Mouse (Mus musculus): Measurements from ENCODE around the gene Syngr3. TPM values are rescaled to one million over a fixed set of nuclear protein-coding genes. Genes with fewer than 3 reads are reported as not detected.
"Not testable (repeated sequence)": the region's sequence is repeated elsewhere in the genome, so short reads cannot be mapped to it uniquely, and the experiment has no call there.

The Syngr3 gene
- polyA plus RNA-seq, 1 experiment = 0.46 TPM

GRCm38 (mm10) chr17:24730787-24731186 is 41.0 kb upstream of the Syngr3 start:
- DNase-seq = no peak
- TF ChIP-seq POLR2A (IDR thresholded peaks at IDR 0.05; ENCODE audit: borderline replicate concordance, extremely low read depth, low read depth, low read length) (no peak), CTCF (IDR thresholded peaks at IDR 0.05; ENCODE audit: insufficient read depth, low read length) (no peak)
- 78% methylated on average over 14 of the region's 14 CpGs for WGBS
- Histone ChIP-seq H3K4me1 (ENCODE audit: control insufficient read depth, insufficient read depth, low read length) (no peaks in the 10 kb centered on the region), H3K4me3 (replicated peaks; ENCODE audit: extremely low read depth, low read depth, low read length) (no peak overlapping the region)

- no peak overlapping the region for H3K4me3 ChIP-seq (replicated peaks; ENCODE audit: extremely low read depth, low read depth, low read length)
- no peaks in the 10 kb centered on the region for H3K4me1 ChIP-seq (ENCODE audit: control insufficient read depth, insufficient read depth, low read length)
- TF ChIP-seq CTCF (IDR thresholded peaks at IDR 0.05; ENCODE audit: insufficient read depth, low read length) (no peak), POLR2A (IDR thresholded peaks at IDR 0.05; ENCODE audit: borderline replicate concordance, extremely low read depth, low read depth, low read length) (no peak)
- 50% methylated on average over 6 of the region's 6 CpGs for WGBS
- DNase-seq = no peak
Measured at GRCm38 (mm10) chr17:24729067-24729466, 39.3 kb upstream of the Syngr3 start.

- H3K4me1 ChIP-seq (ENCODE audit: control insufficient read depth, insufficient read depth, low read length) = peaks cover 4% of the 10 kb centered on the region; the same call in 1 of the 2 replicates
- TF ChIP-seq CTCF (IDR thresholded peaks at IDR 0.05; ENCODE audit: insufficient read depth, low read length) = no peak
- TF ChIP-seq POLR2A (IDR thresholded peaks at IDR 0.05; ENCODE audit: borderline replicate concordance, extremely low read depth, low read depth, low read length) = no peak
- WGBS = 66% methylated on average over 17 of the region's 17 CpGs
- no peak overlapping the region for H3K4me3 ChIP-seq (replicated peaks; ENCODE audit: extremely low read depth, low read depth, low read length)
- DNase-seq = no peak
Measured at GRCm38 (mm10) chr17:24728184-24728583, 38.4 kb upstream of the Syngr3 start.

GRCm38 (mm10) chr17:24727618-24728017 is 37.9 kb upstream of the Syngr3 start, which contains the start of gene Rpl3l:
Gene Rpl3l, plus strand, starts transcription at chr17:24727820.
- peaks cover 4% of the 10 kb centered on the region; the same call in 1 of the 2 replicates for H3K4me1 ChIP-seq (ENCODE audit: control insufficient read depth, insufficient read depth, low read length)
- H3K4me3 ChIP-seq (replicated peaks; ENCODE audit: extremely low read depth, low read depth, low read length) = no peak within 1 kb of the TSS
- no peak for TF ChIP-seq POLR2A (IDR thresholded peaks at IDR 0.05; ENCODE audit: borderline replicate concordance, extremely low read depth, low read depth, low read length)
- TF ChIP-seq CTCF (IDR thresholded peaks at IDR 0.05; ENCODE audit: insufficient read depth, low read length) = no peak
- WGBS = 67% methylated on average over 2 of the region's 2 CpGs
- DNase-seq = no peak

GRCm38 (mm10) chr17:24725637-24726390 is 36.1 kb upstream of the Syngr3 start:
- WGBS = 61% methylated on average over 3 of the region's 3 CpGs
- Histone ChIP-seq H3K4me3 (replicated peaks; ENCODE audit: extremely low read depth, low read depth, low read length) (no peak overlapping the region), H3K4me1 (ENCODE audit: control insufficient read depth, insufficient read depth, low read length) (peaks cover 6% of the 10 kb centered on the region; the same call in 1 of the 2 replicates)
- no peak for TF ChIP-seq CTCF (IDR thresholded peaks at IDR 0.05; ENCODE audit: insufficient read depth, low read length)
- TF ChIP-seq POLR2A (IDR thresholded peaks at IDR 0.05; ENCODE audit: borderline replicate concordance, extremely low read depth, low read depth, low read length) = no peak
- DNase-seq = no peak

- peak; percentile 88 for TF ChIP-seq CTCF (IDR thresholded peaks at IDR 0.05; ENCODE audit: insufficient read depth, low read length)
- peak; percentile 94; the same call in 1 of the 2 replicates for TF ChIP-seq POLR2A (IDR thresholded peaks at IDR 0.05; ENCODE audit: borderline replicate concordance, extremely low read depth, low read depth, low read length)
Measured at GRCm38 (mm10) chr17:24724184-24724583, 34.4 kb upstream of the Syngr3 start, which contains the start of gene Ndufb10. Gene Ndufb10, minus strand, starts transcription at chr17:24724478.

GRCm38 (mm10) chr17:24723881-24724180 is 34.1 kb upstream of the Syngr3 start:
- TF ChIP-seq POLR2A (IDR thresholded peaks at IDR 0.05; ENCODE audit: borderline replicate concordance, extremely low read depth, low read depth, low read length) (no peak), CTCF (IDR thresholded peaks at IDR 0.05; ENCODE audit: insufficient read depth, low read length) (no peak)
- peaks cover 10% of the 10 kb centered on the region; the same call in 1 of the 2 replicates for H3K4me1 ChIP-seq (ENCODE audit: control insufficient read depth, insufficient read depth, low read length)
- H3K4me3 ChIP-seq (replicated peaks; ENCODE audit: extremely low read depth, low read depth, low read length) = peak overlapping the region; percentile 99
- no peak for DNase-seq
- WGBS = 1% methylated on average over 15 of the region's 15 CpGs

More at GRCm38 (mm10) chr17:24724184-24724583, 34.4 kb upstream of the Syngr3 start, which contains the start of gene Ndufb10:
- under 1% methylated on average over 30 of the region's 30 CpGs for WGBS
- Histone ChIP-seq H3K4me3 (replicated peaks; ENCODE audit: extremely low read depth, low read depth, low read length) (peak within 1 kb of the TSS; percentile 99), H3K4me1 (ENCODE audit: control insufficient read depth, insufficient read depth, low read length) (peaks cover 10% of the 10 kb centered on the region; the same call in 1 of the 2 replicates)
- peak; percentile 95 for DNase-seq

- TF ChIP-seq CTCF (IDR thresholded peaks at IDR 0.05; ENCODE audit: insufficient read depth, low read length) = no peak
- TF ChIP-seq POLR2A (IDR thresholded peaks at IDR 0.05; ENCODE audit: borderline replicate concordance, extremely low read depth, low read depth, low read length) = no peak
- DNase-seq = no peak
- H3K4me1 ChIP-seq (ENCODE audit: control insufficient read depth, insufficient read depth, low read length) = peaks cover 10% of the 10 kb centered on the region; the same call in 1 of the 2 replicates
- whole genome bisulfite sequencing = 1% methylated on average over 12 of the region's 12 CpGs
- peak overlapping the region; percentile 99 for H3K4me3 ChIP-seq (replicated peaks; ENCODE audit: extremely low read depth, low read depth, low read length)
Measured at GRCm38 (mm10) chr17:24723122-24723880, 33.5 kb upstream of the Syngr3 start.

GRCm38 (mm10) chr17:24722220-24722924 is 32.6 kb upstream of the Syngr3 start:
- no peak for DNase-seq
- WGBS = 33% methylated on average over 13 of the region's 13 CpGs
- TF ChIP-seq CTCF (IDR thresholded peaks at IDR 0.05; ENCODE audit: insufficient read depth, low read length) (no peak), POLR2A (IDR thresholded peaks at IDR 0.05; ENCODE audit: borderline replicate concordance, extremely low read depth, low read depth, low read length) (no peak)
- Histone ChIP-seq H3K4me3 (replicated peaks; ENCODE audit: extremely low read depth, low read depth, low read length) (no peak overlapping the region), H3K4me1 (ENCODE audit: control insufficient read depth, insufficient read depth, low read length) (peaks cover 10% of the 10 kb centered on the region; the same call in 1 of the 2 replicates)

- not testable (repeated sequence) for H3K4me3 ChIP-seq (replicated peaks; ENCODE audit: extremely low read depth, low read depth, low read length); H3K4me1 ChIP-seq (ENCODE audit: control insufficient read depth, insufficient read depth, low read length); DNase-seq
- 39% methylated on average over 7 of the region's 7 CpGs for whole genome bisulfite sequencing
Measured at GRCm38 (mm10) chr17:24721383-24721955, 31.7 kb upstream of the Syngr3 start.

GRCm38 (mm10) chr17:24720616-24721015 is 30.9 kb upstream of the Syngr3 start:
- not testable (repeated sequence) for DNase-seq; H3K4me1 ChIP-seq (ENCODE audit: control insufficient read depth, insufficient read depth, low read length)
- WGBS = 3% methylated on average over 11 of the region's 11 CpGs
- H3K4me3 ChIP-seq (replicated peaks; ENCODE audit: extremely low read depth, low read depth, low read length) = peak overlapping the region; percentile 27
